In genomic region chr19:40270351-40271307, GRCm38 (mm10) we compare ENCODE assay signal across 8 mouse cellular contexts. TPM values are rescaled to one million over a fixed set of nuclear protein-coding genes. Genes with fewer than 3 reads are reported as not detected.
DNase-seq lines count a peak whose midpoint lies in the region; ATAC-seq and TF ChIP-seq lines count a peak whose summit lies in the region.

No protein-coding gene starts in this region.

- peaks cover 3% of the 10 kb centered on the region; the same call in 1 of the 2 replicates for H3K4me1 ChIP-seq in brown adipose tissue, adult 24 weeks (ENCODE audit: control insufficient read depth, insufficient read depth, insufficient read length, low read length)
- H3K4me1 ChIP-seq in heart, adult 2 months (ENCODE audit: control insufficient read depth, insufficient read depth, low read length), result peaks cover 9% of the 10 kb centered on the region
- H3K4me1 ChIP-seq in kidney, postnatal 0 days (replicated peaks; ENCODE audit: insufficient read depth, low read length), result peaks cover 10% of the 10 kb centered on the region; the same call in 1 of the 2 replicates
- H3K4me1 ChIP-seq in stomach, embryonic 14.5 days (ENCODE audit: control insufficient read depth, insufficient read depth, low read length), result no peaks in the 10 kb centered on the region

- H3K27ac ChIP-seq in brown adipose tissue, adult 24 weeks (replicated peaks; ENCODE audit: low read depth, low read length), result peak overlapping the region; percentile 68
- peak overlapping the region; percentile 87 for H3K27ac ChIP-seq in heart, adult 2 months
- H3K27ac ChIP-seq in kidney, postnatal 0 days, result no peak overlapping the region
- peak overlapping the region; percentile 28; the same call in 1 of the 2 replicates for H3K27ac ChIP-seq in stomach, embryonic 14.5 days (ENCODE audit: low read length)

- peak; percentile 22 for DNase-seq in right cerebral cortex, postnatal 4 days
- no peak for DNase-seq in right cerebral cortex, postnatal 10 days (ENCODE audit: low spot score in 2 of 2)
- no peak for DNase-seq in heart, adult 2 months
- DNase-seq in kidney, postnatal 0 days (ENCODE audit: low spot score), result peak; percentile 26
- DNase-seq in cerebellum, adult 11 months, result no peak

- no peaks in the 10 kb centered on the region for H3K79me2 ChIP-seq in heart, adult 2 months (replicated peaks; ENCODE audit: control insufficient read depth, insufficient read depth, low read length)

- intact Hi-C loops in heart, adult 2 months (cut with DNase I), result loop anchor here (2.0 to 5.0 kb wide), 2 partner anchors 36 to 38 kb away; no protein-coding TSS in a partner anchor

- H3K27me3 ChIP-seq in heart, adult 2 months (ENCODE audit: control insufficient read depth, insufficient read depth, low read length), result no peaks in the 10 kb centered on the region
- peaks cover 7% of the 10 kb centered on the region; the same call in 1 of the 2 replicates for H3K27me3 ChIP-seq in kidney, postnatal 0 days (ENCODE audit: insufficient read depth, low read length)
- no peaks in the 10 kb centered on the region for H3K27me3 ChIP-seq in stomach, embryonic 14.5 days (ENCODE audit: control insufficient read depth, insufficient read depth, low read length)

- ATAC-seq in kidney, postnatal 0 days (replicated peaks; ENCODE audit: low FRiP score, low read depth), result peak; percentile 35
- peak; percentile 30 for ATAC-seq in megakaryocyte progenitor cell, adult 5-6 weeks (replicated peaks; ENCODE audit: poor library complexity)
- peak; percentile 44; the same call in 1 of the 2 replicates for ATAC-seq in stomach, embryonic 14.5 days (ENCODE audit: insufficient number of reproducible peaks, insufficient read depth, low FRiP score, low read depth)

- no peak for TF ChIP-seq CTCF in heart, adult 2 months (IDR thresholded peaks at IDR 0.05)
- TF ChIP-seq CTCF in kidney, postnatal 0 days (IDR thresholded peaks at IDR 0.05; ENCODE audit: low read depth), result no peak

- H3K9me3 ChIP-seq in kidney, postnatal 0 days (replicated peaks; ENCODE audit: low read length), result no peaks in the 10 kb centered on the region
- H3K9me3 ChIP-seq in stomach, embryonic 14.5 days (ENCODE audit: control insufficient read depth, low read depth, low read length), result no peaks in the 10 kb centered on the region

- peak overlapping the region; percentile 96 for H3K4me2 ChIP-seq in kidney, postnatal 0 days (ENCODE audit: low read length)
- H3K4me2 ChIP-seq in stomach, embryonic 14.5 days (replicated peaks; ENCODE audit: low read depth, low read length), result peak overlapping the region; percentile 94

- TF ChIP-seq EP300 in heart, adult 2 months (IDR thresholded peaks at IDR 0.05; ENCODE audit: insufficient read depth, low read depth, low read length), result no peak

- H3K9ac ChIP-seq in heart, adult 2 months (ENCODE audit: low read depth, low read length), result peak overlapping the region; percentile 96
- H3K9ac ChIP-seq in kidney, postnatal 0 days (ENCODE audit: low read depth, low read length), result peak overlapping the region; percentile 62
- peak overlapping the region; percentile 55 for H3K9ac ChIP-seq in stomach, embryonic 14.5 days (replicated peaks; ENCODE audit: low read depth, low read length)

- 2% methylated on average over 63 of the region's 63 CpGs for WGBS in heart, adult 2 months
- WGBS in kidney, postnatal 0 days, result 9% methylated on average over 63 of the region's 63 CpGs
- WGBS in stomach, embryonic 14.5 days, result 7% methylated on average over 63 of the region's 63 CpGs

- TF ChIP-seq POLR2A in heart, adult 2 months (IDR thresholded peaks at IDR 0.05; ENCODE audit: insufficient read depth, low read depth, low read length), result no peak

- H3K4me3 ChIP-seq in brown adipose tissue, adult 24 weeks (ENCODE audit: insufficient read depth, low read depth, low read length), result peak overlapping the region; percentile 90
- peak overlapping the region; percentile 91 for H3K4me3 ChIP-seq in heart, adult 2 months
- H3K4me3 ChIP-seq in kidney, postnatal 0 days (replicated peaks; ENCODE audit: low read depth, low read length), result peak overlapping the region; percentile 69
- H3K4me3 ChIP-seq in stomach, embryonic 14.5 days (ENCODE audit: low read depth, low read length), result peak overlapping the region; percentile 72

- H3K36me3 ChIP-seq in heart, adult 2 months (ENCODE audit: control insufficient read depth, insufficient read depth, low read length), result peaks cover 20% of the 10 kb centered on the region
- H3K36me3 ChIP-seq in kidney, postnatal 0 days (ENCODE audit: insufficient read depth, low read length), result no peaks in the 10 kb centered on the region
- no peaks in the 10 kb centered on the region for H3K36me3 ChIP-seq in stomach, embryonic 14.5 days (ENCODE audit: control insufficient read depth, insufficient read depth, low read length)

RNA-seq across cellular contexts. Expression of gene Pdlim1, which starts 1.0 kb away (rescaled TPM):
- polyA plus RNA-seq in brown adipose tissue, adult 24 weeks (2012; ENCODE audit: insufficient read depth, insufficient read length, missing spikeins), result 14.0 and 20.5 TPM in 2 replicates
- total RNA-seq in heart, adult 2 months (2021), result 100 to 1,000 TPM; 137 to 139 TPM
- 116 and 125 TPM in 2 replicates for polyA plus RNA-seq in heart, adult 2 months (2012; rRNA removed)
- 34.4 and 40.0 TPM in 2 replicates for polyA plus RNA-seq in kidney, postnatal 0 days (2015; fragmentation: Nextera tagmentation; extraction: Ambion mirVana)
- 49.9 and 83.4 TPM in 2 replicates for total RNA-seq in megakaryocyte progenitor cell, adult 5-6 weeks (2015)
- total RNA-seq in megakaryocyte progenitor cell, adult 5-6 weeks (2017), result 36.9 and 46.5 TPM in 2 replicates
- polyA plus RNA-seq in stomach, embryonic 14.5 days (2014; fragmentation: Nextera tagmentation; extraction: Ambion mirVana), result 213 and 220 TPM in 2 replicates

Comparison
In these comparisons a context has a peak if more than half of its experiments do, and no peak if none do; other contexts are left out.
1. DNase-seq: peak in right cerebral cortex, postnatal 4 days (single experiment) and kidney, postnatal 0 days (single experiment); none in right cerebral cortex, postnatal 10 days (0 of 2), heart, adult 2 months (0 of 2) and cerebellum, adult 11 months (single experiment).
2. Peak in every context shown above with its lines, with median percentiles within 50 percentile points of each other: H3K4me3 ChIP-seq, H3K9ac ChIP-seq and ATAC-seq.